Mouse (Mus musculus) testis, postnatal 14 days (tissue): ENCODE results near the gene Camkmt.

ENCODE experiments used
- DNase-seq: peaks from one replicate; pipeline ENCODE4 v3.0.0; 2021; ENCODE audit warnings: low spot score

Gene Camkmt

GRCm38 (mm10) chr17:85292276-85292675 is 201.9 kb downstream of the Camkmt start:
- no peak for DNase-seq

GRCm38 (mm10) chr17:85303686-85304085 is 213.3 kb downstream of the Camkmt start:
- no peak for DNase-seq

GRCm38 (mm10) chr17:85308566-85308965 is 218.2 kb downstream of the Camkmt start:
- DNase-seq: no peak

- no peak for DNase-seq
Observed at GRCm38 (mm10) chr17:85309046-85309445, 218.7 kb downstream of the Camkmt start.

GRCm38 (mm10) chr17:85311348-85311747 is 221.0 kb downstream of the Camkmt start:
- DNase-seq: no peak

- no peak for DNase-seq
Observed at GRCm38 (mm10) chr17:85318401-85318800, 228.0 kb downstream of the Camkmt start.

GRCm38 (mm10) chr17:85319779-85320300 is 229.5 kb downstream of the Camkmt start:
- DNase-seq: no peak

GRCm38 (mm10) chr17:85328901-85329300 is 238.5 kb downstream of the Camkmt start:
- no peak for DNase-seq

GRCm38 (mm10) chr17:85335464-85335863 is 245.1 kb downstream of the Camkmt start:
- no peak for DNase-seq

- no peak for DNase-seq
Observed at GRCm38 (mm10) chr17:85337666-85338065, 247.3 kb downstream of the Camkmt start.

- DNase-seq: no peak
Observed at GRCm38 (mm10) chr17:85341134-85341700, 250.9 kb downstream of the Camkmt start.

GRCm38 (mm10) chr17:85342471-85342870 is 252.1 kb downstream of the Camkmt start:
- DNase-seq: no peak

- no peak for DNase-seq
Observed at GRCm38 (mm10) chr17:85343435-85343834, 253.1 kb downstream of the Camkmt start.

GRCm38 (mm10) chr17:85346701-85347100 is 256.3 kb downstream of the Camkmt start:
- no peak for DNase-seq

GRCm38 (mm10) chr17:85349331-85349935 is 259.1 kb downstream of the Camkmt start:
- no peak for DNase-seq

- no peak for DNase-seq
Observed at GRCm38 (mm10) chr17:85351301-85351700, 260.9 kb downstream of the Camkmt start.

GRCm38 (mm10) chr17:85352731-85353130 is 262.4 kb downstream of the Camkmt start:
- no peak for DNase-seq

GRCm38 (mm10) chr17:85353191-85353590 is 262.8 kb downstream of the Camkmt start:
- no peak for DNase-seq

- DNase-seq: no peak
Observed at GRCm38 (mm10) chr17:85353636-85354035, 263.3 kb downstream of the Camkmt start.

GRCm38 (mm10) chr17:85355356-85355755 is 265.0 kb downstream of the Camkmt start:
- no peak for DNase-seq

GRCm38 (mm10) chr17:85361006-85361405 is 270.7 kb downstream of the Camkmt start:
- DNase-seq: no peak

- DNase-seq: no peak
Observed at GRCm38 (mm10) chr17:85367319-85367718, 277.0 kb downstream of the Camkmt start.

- no peak for DNase-seq
Observed at GRCm38 (mm10) chr17:85368776-85369175, 278.4 kb downstream of the Camkmt start.

- no peak for DNase-seq
Observed at GRCm38 (mm10) chr17:85372076-85372475, 281.7 kb downstream of the Camkmt start.
